Mouse (Mus musculus) stomach, postnatal 0 days (tissue): ENCODE measurements at regions not wholly inside any gene's neighbourhood (a gene's known extent, or its start where the extent isn't known, plus 50 kb on each side); places are given as distances from the start of the nearest gene placed in this dataset.
A peak's percentile ranks its signal among the peaks of the same experiment; 100 is the strongest.

ENCODE experiments used
- ATAC-seq: fragments of 200-750 bp; cut with Nextera tagmentation; 2 replicates; pipeline ENCODE4 v1.8.0; 2017; ENCODE audit not compliant: low FRiP score, low TSS enrichment
- DNase-seq: peaks from one replicate; pipeline ENCODE4 v3.0.0-alpha.2; 2016; ENCODE audit warnings: low spot score
- H3K27ac ChIP-seq: fragments of 300-500 bp; sonication (generic); replicated peaks from 2 replicates; pipeline ENCODE4 v1.5.1; 2014; ENCODE audit warnings: mild to moderate bottlenecking, control low read depth
- H3K27me3 ChIP-seq: fragments of 300-500 bp; sonication (generic); 2 replicates; pipeline ENCODE4 v1.6.1; 2014; ENCODE audit warnings: low read length; ENCODE audit not compliant: control insufficient read depth, insufficient read depth
- H3K36me3 ChIP-seq: fragments of 300-500 bp; sonication (generic); 2 replicates; pipeline ENCODE4 v1.6.1; 2014; ENCODE audit warnings: low read length, mixed read lengths; ENCODE audit not compliant: control insufficient read depth, insufficient read depth
- H3K4me1 ChIP-seq: fragments of 300-500 bp; sonication (generic); replicated peaks from 2 replicates; pipeline ENCODE4 v1.6.1; 2014; ENCODE audit warnings: antibody characterized with exemption; ENCODE audit not compliant: control insufficient read depth, insufficient read depth
- H3K4me2 ChIP-seq: fragments of 300-500 bp; sonication (generic); replicated peaks from 2 replicates; pipeline ENCODE4 v1.6.1; 2014; ENCODE audit warnings: low read depth, mild to moderate bottlenecking, control low read depth, moderate library complexity
- H3K4me3 ChIP-seq: fragments of 300-500 bp; sonication (generic); 2 replicates; pipeline ENCODE4 v1.5.1; 2014; ENCODE audit warnings: low read depth, low read length, control low read depth
- H3K9ac ChIP-seq: fragments of 300-500 bp; sonication (generic); 2 replicates; pipeline ENCODE4 v1.6.1; 2014; ENCODE audit warnings: mild to moderate bottlenecking, low read length, control low read depth, mixed read lengths
- H3K9me3 ChIP-seq: fragments of 300-500 bp; sonication (generic); 2 replicates; pipeline ENCODE4 v1.6.1; 2016; ENCODE audit warnings: low read length; ENCODE audit not compliant: control insufficient read depth
- CTCF ChIP-seq: IDR thresholded peaks from 2 replicates; pipeline ENCODE4 v1.5.1; 2016; ENCODE audit warnings: antibody characterized with exemption, low read depth, mild to moderate bottlenecking, moderate library complexity
- EP300 ChIP-seq: optimal IDR thresholded peaks from 2 replicates; pipeline ENCODE3; 2016; ENCODE audit warnings: antibody characterized with exemption
- WGBS: fragments of 180-500 bp; shearing (Covaris S2); extraction: QIAGEN DNeasy Blood & Tissue Kit; methylation state at CpG from one replicate; pipeline ENCODE4 v1.1.7; 2014; 5-methylcytosine and 5-hydroxymethylcytosine counted together

GRCm38 (mm10) chr7:118308882-118309281 is 65.4 kb upstream of the Smg1 start:
- H3K36me3 ChIP-seq, result no peaks in the 10 kb centered on the region
- H3K9me3 ChIP-seq, result no peaks in the 10 kb centered on the region
- DNase-seq (no peak), ATAC-seq (no peak)
- H3K4me2 ChIP-seq, result no peak overlapping the region
- H3K4me3 ChIP-seq, result no peak overlapping the region
- WGBS, result 87% methylated on average over 2 of the region's 2 CpGs
- no peak for TF ChIP-seq EP300
- TF ChIP-seq CTCF, result no peak
- no peaks in the 10 kb centered on the region for H3K4me1 ChIP-seq
- no peak overlapping the region for H3K9ac ChIP-seq
- H3K27me3 ChIP-seq, result no peaks in the 10 kb centered on the region
- H3K27ac ChIP-seq, result no peak overlapping the region

DNA sequence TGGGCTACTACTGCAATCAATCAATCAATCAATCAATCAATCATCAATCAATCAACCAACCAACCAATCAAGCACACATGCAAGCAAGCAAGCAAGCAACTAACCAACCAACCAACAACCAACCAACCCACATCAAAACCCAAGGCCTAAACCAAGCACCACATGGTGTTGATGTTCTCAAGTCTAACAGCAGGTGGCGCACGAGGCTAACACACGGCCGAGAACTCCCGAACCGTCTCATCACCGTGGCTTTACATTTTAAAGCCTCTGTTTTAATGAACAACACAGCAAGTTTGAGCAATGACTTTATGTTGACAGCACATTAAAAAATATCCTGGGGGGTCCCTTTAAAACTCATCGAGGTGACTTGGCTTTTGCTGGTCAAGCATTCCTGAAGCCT is 61.3 kb upstream of the Smg1 start:
- no peak for ATAC-seq
- no peaks in the 10 kb centered on the region for H3K36me3 ChIP-seq
- TF ChIP-seq CTCF (peak; percentile 99), EP300 (no peak)
- H3K4me1 ChIP-seq, result no peaks in the 10 kb centered on the region
- no peaks in the 10 kb centered on the region for H3K9me3 ChIP-seq
- no peak overlapping the region for H3K4me3 ChIP-seq
- under 1% methylated on average over 8 of the region's 8 CpGs for WGBS
- peak; percentile 85 for DNase-seq
- H3K9ac ChIP-seq, result no peak overlapping the region
- no peaks in the 10 kb centered on the region for H3K27me3 ChIP-seq
- no peak overlapping the region for H3K27ac ChIP-seq
- no peak overlapping the region for H3K4me2 ChIP-seq

GRCm38 (mm10) chr7:118304338-118304737 is 60.9 kb upstream of the Smg1 start:
- 54% methylated on average over 2 of the region's 2 CpGs for WGBS
- H3K9me3 ChIP-seq, result no peaks in the 10 kb centered on the region
- no peak overlapping the region for H3K27ac ChIP-seq
- H3K36me3 ChIP-seq, result no peaks in the 10 kb centered on the region
- DNase-seq (no peak), ATAC-seq (no peak)
- H3K4me2 ChIP-seq, result no peak overlapping the region
- no peaks in the 10 kb centered on the region for H3K27me3 ChIP-seq
- TF ChIP-seq EP300 (no peak), CTCF (no peak)
- H3K9ac ChIP-seq, result no peak overlapping the region
- H3K4me1 ChIP-seq, result no peaks in the 10 kb centered on the region
- H3K4me3 ChIP-seq, result no peak overlapping the region

- Histone ChIP-seq H3K27me3 (no peaks in the 10 kb centered on the region), H3K4me2 (no peak overlapping the region), H3K4me3 (no peak overlapping the region), H3K27ac (no peak overlapping the region), H3K9ac (no peak overlapping the region), H3K4me1 (no peaks in the 10 kb centered on the region), H3K9me3 (no peaks in the 10 kb centered on the region), H3K36me3 (no peaks in the 10 kb centered on the region)
- DNase-seq, result no peak
- 75% methylated on average over 6 of the region's 6 CpGs for WGBS
- no peak for ATAC-seq
- no peak for TF ChIP-seq EP300
- TF ChIP-seq CTCF, result no peak
Observed at GRCm38 (mm10) chr7:118303921-118304320, 60.5 kb upstream of the Smg1 start.

DNA sequence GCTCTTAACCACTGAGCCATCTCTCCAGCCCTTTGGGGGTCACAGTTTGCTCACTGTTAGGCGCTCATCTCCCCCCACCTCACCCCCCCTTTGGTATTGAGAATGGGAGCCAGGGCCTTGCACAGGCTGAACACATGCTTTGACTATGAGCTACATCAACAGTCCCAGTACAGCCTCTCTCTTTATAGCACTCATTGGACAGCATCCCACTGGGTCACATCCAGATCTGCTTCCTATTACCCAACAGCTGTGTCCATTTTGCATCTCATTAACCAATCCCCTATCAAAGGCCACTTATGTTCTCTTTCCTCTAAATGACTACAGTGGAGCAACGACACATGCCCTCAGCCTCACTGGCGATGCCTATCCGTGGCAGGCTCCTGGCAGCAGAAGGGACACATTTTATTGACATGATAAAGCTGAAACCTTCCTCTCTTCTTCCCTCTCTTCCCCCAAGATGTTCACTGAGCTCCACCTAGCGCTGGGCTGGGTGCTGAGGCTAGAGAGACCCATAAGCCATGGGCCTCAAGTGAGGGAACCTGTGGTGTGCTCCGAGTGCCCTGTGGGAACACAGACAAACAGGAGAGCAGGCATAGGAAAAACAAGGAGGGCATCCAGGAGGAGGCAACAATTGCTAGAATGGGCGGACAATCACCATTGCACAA is 57.3 kb upstream of the Smg1 start:
- H3K4me1 ChIP-seq, result no peaks in the 10 kb centered on the region
- H3K36me3 ChIP-seq, result no peaks in the 10 kb centered on the region
- ATAC-seq (peak; percentile 63; the same call in 1 of the 2 replicates), DNase-seq (peak; percentile 23)
- H3K4me3 ChIP-seq, result no peak overlapping the region
- no peak overlapping the region for H3K4me2 ChIP-seq
- no peak overlapping the region for H3K27ac ChIP-seq
- WGBS, result 65% methylated on average over 7 of the region's 7 CpGs
- H3K9me3 ChIP-seq, result no peaks in the 10 kb centered on the region
- no peaks in the 10 kb centered on the region for H3K27me3 ChIP-seq
- H3K9ac ChIP-seq, result no peak overlapping the region
- TF ChIP-seq CTCF, result no peak

DNA sequence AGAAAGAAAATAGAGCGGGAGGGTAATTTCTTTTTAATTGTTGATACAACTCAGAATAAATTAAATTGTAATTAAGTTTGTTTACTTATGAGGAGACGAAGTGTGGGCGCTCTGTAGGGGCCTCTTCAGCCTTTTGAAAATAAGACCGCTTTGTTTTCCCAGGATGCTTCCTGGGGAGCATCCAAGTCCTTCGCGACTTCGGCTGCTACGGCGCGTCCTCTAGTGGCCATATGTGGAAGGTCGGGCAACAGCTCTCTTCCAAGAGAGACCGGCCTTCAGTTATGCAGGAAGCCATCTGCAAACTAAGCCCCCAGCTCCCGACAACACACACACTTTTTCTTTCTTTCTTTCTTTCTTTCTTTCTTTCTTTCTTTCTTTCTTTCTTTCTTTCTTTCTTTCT is 54.1 kb upstream of the Smg1 start:
- H3K36me3 ChIP-seq, result no peaks in the 10 kb centered on the region
- ATAC-seq (no peak), DNase-seq (peak; percentile 81)
- H3K4me3 ChIP-seq, result no peak overlapping the region
- no peaks in the 10 kb centered on the region for H3K9me3 ChIP-seq
- no peaks in the 10 kb centered on the region for H3K4me1 ChIP-seq
- H3K27ac ChIP-seq, result no peak overlapping the region
- TF ChIP-seq CTCF (peak; percentile 95), EP300 (no peak)
- H3K9ac ChIP-seq, result no peak overlapping the region
- H3K27me3 ChIP-seq, result no peaks in the 10 kb centered on the region
- 3% methylated on average over 13 of the region's 13 CpGs for WGBS
- no peak overlapping the region for H3K4me2 ChIP-seq
